Mouse (Mus musculus): ENCODE measurements around the gene Cd200r2. TPM values are rescaled to one million over a fixed set of nuclear protein-coding genes. Genes with fewer than 3 reads are reported as not detected.

Gene Cd200r2
- total RNA-seq, 1 experiment from 2014 or later, result not detected

Other genes starting within 250 kb of the Cd200r2 start
- 13.6 and 13.7 TPM in 2 replicates for gene Nepro, start 142.8 kb upstream of the Cd200r2 start, total RNA-seq (2017)
- 4.5 and 9.3 TPM in 2 replicates for gene Gtpbp8, start 120.7 kb upstream of the Cd200r2 start, total RNA-seq (2017)
- 10.8 and 10.9 TPM in 2 replicates for gene Cd200r1, start 101.4 kb upstream of the Cd200r2 start, total RNA-seq (2017)
- gene Cd200r4, start 55.4 kb upstream of the Cd200r2 start, total RNA-seq (2017), result 2.2 and 2.9 TPM in 2 replicates
- 1.5 and 4.2 TPM in 2 replicates for gene Cd200r3, start 76.6 kb downstream of the Cd200r2 start, total RNA-seq (2017)
- 7.6 and 14.0 TPM in 2 replicates for gene Ccdc80, start 226.3 kb downstream of the Cd200r2 start, total RNA-seq (2017)